Mouse (Mus musculus): ENCODE data around the gene Lingo2. TPM values are rescaled to one million over a fixed set of nuclear protein-coding genes. Genes with fewer than 3 reads are reported as not detected.
"Not testable (repeated sequence)": the region's sequence is repeated elsewhere in the genome, so short reads cannot be mapped to it uniquely, and the experiment has no call there.

Lingo2 gene
- total RNA-seq, 2 experiments from 2014 or later = 83.0 to 90.7 TPM

- intact Hi-C loops (cut with DNase I) = no loop called here
- no peak for DNase-seq (ENCODE audit: low spot score in 2 of 2)
These were observed 1199.3 kb downstream of the Lingo2 start for GRCm38 (mm10) chr4:35752121-35752860.

GRCm38 (mm10) chr4:35746693-35747092 is 1204.9 kb downstream of the Lingo2 start:
- intact Hi-C loops (cut with DNase I) = no loop called here
- no peak for DNase-seq (ENCODE audit: low spot score in 2 of 2)

- DNase-seq (ENCODE audit: low spot score in 2 of 2) = no peak
- intact Hi-C loops (cut with DNase I) = no loop called here
These were observed 1226.8 kb downstream of the Lingo2 start for GRCm38 (mm10) chr4:35724774-35725173.

DNA sequence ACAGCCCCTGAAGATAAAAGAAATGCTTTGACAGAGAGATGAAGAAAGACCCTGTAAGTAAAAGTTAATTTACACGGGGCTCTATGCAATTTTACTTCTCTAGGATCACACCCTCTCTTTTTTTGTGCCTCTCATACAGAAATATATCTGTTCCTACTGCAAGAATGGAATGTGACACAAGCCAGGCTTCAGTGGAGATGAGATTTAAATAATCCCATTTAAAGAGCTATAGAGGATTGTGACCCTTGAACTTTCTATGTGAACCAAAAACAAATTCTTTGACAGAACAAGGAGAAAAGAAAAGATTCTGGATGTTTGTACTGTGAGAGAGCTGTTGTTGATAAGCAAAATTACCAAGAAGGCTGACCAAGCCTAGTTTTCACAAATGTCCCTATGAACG is 1247.4 kb downstream of the Lingo2 start:
- intact Hi-C loops (cut with DNase I) = no loop called here
- no peak for DNase-seq (ENCODE audit: low spot score in 2 of 2)

- no peak for DNase-seq (ENCODE audit: low spot score in 2 of 2)
- intact Hi-C loops (cut with DNase I) = no loop called here
These were observed 1248.9 kb downstream of the Lingo2 start for GRCm38 (mm10) chr4:35702661-35703060.

DNA sequence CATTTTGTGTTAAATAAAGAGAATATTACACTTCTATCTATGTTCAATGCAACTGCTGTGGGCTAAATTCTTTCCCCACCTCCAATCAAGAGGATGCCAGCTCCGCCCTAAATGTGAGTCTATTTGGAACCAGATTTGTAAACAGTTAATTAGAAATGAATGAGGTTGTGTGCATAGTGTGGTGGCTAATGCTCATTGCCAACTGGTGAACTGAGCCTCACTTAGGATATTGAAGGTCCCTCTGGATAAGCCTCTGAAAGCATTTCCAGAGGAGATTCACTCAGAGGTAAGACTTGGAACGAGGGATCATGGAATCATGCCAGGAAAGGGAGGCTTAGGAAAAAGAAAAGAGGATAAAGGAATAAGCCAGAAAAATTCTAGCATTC is 1256.4 kb downstream of the Lingo2 start:
- intact Hi-C loops (cut with DNase I) = no loop called here
- DNase-seq (ENCODE audit: low spot score in 2 of 2) = no peak

DNA sequence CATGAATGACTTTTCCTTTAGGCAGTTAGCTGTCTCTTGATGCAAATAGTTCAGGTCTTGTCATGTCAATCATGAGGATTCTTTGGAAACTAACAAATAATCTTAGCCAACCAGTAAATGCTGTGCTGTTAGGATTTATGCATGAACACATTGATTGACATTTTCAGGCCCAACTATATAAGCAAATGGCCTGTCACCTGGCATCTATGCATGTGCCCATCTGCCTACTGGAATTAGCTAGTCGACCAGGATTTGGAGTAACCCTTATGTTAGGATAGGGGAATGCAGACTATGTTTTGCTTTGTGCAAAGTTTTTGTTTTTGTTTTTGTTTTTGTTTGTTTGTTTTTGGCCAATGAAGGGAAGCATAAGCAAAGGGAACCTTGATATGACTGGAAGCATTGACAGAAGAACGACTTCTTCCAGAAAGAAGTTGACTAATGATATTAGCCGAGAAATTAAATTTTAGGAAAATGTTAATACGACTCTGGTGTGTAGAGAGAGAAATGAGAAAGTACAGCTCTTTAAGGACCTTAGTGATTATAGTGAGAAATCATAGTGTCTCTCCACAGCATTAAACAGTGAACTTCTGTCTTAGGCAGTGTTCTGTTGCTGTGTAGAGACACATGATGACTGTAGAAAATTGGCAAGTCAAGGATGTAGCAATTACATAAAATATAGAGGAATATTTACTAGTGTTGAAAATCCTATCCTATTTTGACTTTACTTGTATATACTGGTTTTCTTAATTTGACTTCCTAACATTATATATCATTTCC is 1257.0 kb downstream of the Lingo2 start:
- no peak for DNase-seq (ENCODE audit: low spot score in 2 of 2)
- intact Hi-C loops (cut with DNase I) = no loop called here

DNA sequence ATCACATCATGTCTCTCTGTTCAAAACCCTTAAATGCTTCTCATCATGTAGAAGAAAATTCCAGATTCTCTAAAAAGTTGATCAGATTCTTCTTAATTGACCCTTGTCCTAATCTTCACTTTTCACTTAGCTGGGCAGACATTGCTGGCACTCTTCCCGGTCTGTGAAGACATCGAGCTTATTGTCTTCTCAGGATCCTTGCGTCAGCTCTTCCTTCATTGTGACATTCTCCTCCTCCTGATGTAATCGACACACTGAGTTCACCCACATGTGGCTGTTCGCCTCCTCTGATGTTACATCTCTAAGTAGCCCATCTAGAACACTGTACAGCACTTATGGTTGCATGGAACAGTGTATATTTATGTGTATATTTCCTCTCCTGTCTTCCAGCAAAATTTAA is 1261.0 kb downstream of the Lingo2 start:
- no peak for DNase-seq (ENCODE audit: low spot score in 2 of 2)
- intact Hi-C loops (cut with DNase I) = no loop called here

- intact Hi-C loops (cut with DNase I); DNase-seq (ENCODE audit: low spot score in 2 of 2): not testable (repeated sequence)
These were observed 1262.9 kb downstream of the Lingo2 start for GRCm38 (mm10) chr4:35688498-35689240.

Small RNAs within 50 kb of the gene (microRNA-seq; reads per million reads assigned to microRNA genes)
- 0 reads per million in 2 experiments for gene Mir873a
- 0 reads per million in 2 experiments for gene Mir873b
- 0 reads per million in 2 experiments for gene Mir876

Measured in left cerebral cortex, postnatal 14 days (tissue).